Mouse (Mus musculus) hindbrain, embryonic 14.5 days (tissue): ENCODE measurements around the gene Olfr699. TPM values are rescaled to one million over a fixed set of nuclear protein-coding genes. Genes with fewer than 3 reads are reported as not detected.

Experiments used
- ATAC-seq: fragments of 200-750 bp; cut with Nextera tagmentation; 2 replicates; pipeline ENCODE4 v1.8.0; 2017; ENCODE audit warnings: moderate number of reproducible peaks, mild to moderate bottlenecking, moderate TSS enrichment, moderate library complexity; ENCODE audit not compliant: low FRiP score
- DNase-seq: peaks from one replicate; pipeline ENCODE4 v3.0.0-alpha.2; 2015; ENCODE audit warnings: low spot score
- H3K27ac ChIP-seq: fragments of 300-500 bp; sonication (generic); 2 replicates; pipeline ENCODE4 v1.5.1; 2014; ENCODE audit warnings: mild to moderate bottlenecking, moderate library complexity
- H3K27me3 ChIP-seq: fragments of 300-500 bp; sonication (generic); 2 replicates; pipeline ENCODE4 v1.6.1; 2014; ENCODE audit warnings: mild to moderate bottlenecking, low read length, mixed read lengths; ENCODE audit not compliant: control insufficient read depth, insufficient read depth
- H3K36me3 ChIP-seq: fragments of 300-500 bp; sonication (generic); replicated peaks from 2 replicates; pipeline ENCODE4 v1.6.1; 2014; ENCODE audit not compliant: control insufficient read depth, insufficient read depth
- H3K4me1 ChIP-seq: fragments of 300-500 bp; sonication (generic); replicated peaks from 2 replicates; pipeline ENCODE4 v1.6.1; 2014; ENCODE audit warnings: antibody characterized with exemption, low read length, mixed read lengths; ENCODE audit not compliant: control insufficient read depth, insufficient read depth
- H3K4me2 ChIP-seq: fragments of 300-500 bp; sonication (generic); replicated peaks from 2 replicates; pipeline ENCODE4 v1.6.1; 2014; ENCODE audit warnings: mild to moderate bottlenecking, moderate library complexity
- H3K4me3 ChIP-seq: fragments of 300-500 bp; sonication (generic); replicated peaks from 2 replicates; pipeline ENCODE4 v1.5.1; 2014; ENCODE audit warnings: mild to moderate bottlenecking, low read length
- H3K9ac ChIP-seq: fragments of 300-500 bp; sonication (generic); 2 replicates; pipeline ENCODE4 v1.6.1; 2014
- H3K9me3 ChIP-seq: fragments of 300-500 bp; sonication (generic); 2 replicates; pipeline ENCODE4 v1.6.1; 2016; ENCODE audit warnings: low read length; ENCODE audit not compliant: control insufficient read depth
- WGBS: fragments of 180-500 bp; shearing (Covaris S2); extraction: QIAGEN DNeasy Blood & Tissue Kit; methylation state at CpG from one replicate; pipeline ENCODE4 v1.1.7; 2014; 5-methylcytosine and 5-hydroxymethylcytosine counted together
- polyA plus RNA-seq: library from polyadenylated mRNA; unstranded; fragments of >200 nt; fragmentation: Nextera tagmentation; extraction: Ambion mirVana; gene quantifications from 2 replicates; pipeline ENCODE4 v1.2.1, GENCODE M21; 2014

Gene Olfr699
- polyA plus RNA-seq, 1 experiment from 2014 or later, result not detected

DNA sequence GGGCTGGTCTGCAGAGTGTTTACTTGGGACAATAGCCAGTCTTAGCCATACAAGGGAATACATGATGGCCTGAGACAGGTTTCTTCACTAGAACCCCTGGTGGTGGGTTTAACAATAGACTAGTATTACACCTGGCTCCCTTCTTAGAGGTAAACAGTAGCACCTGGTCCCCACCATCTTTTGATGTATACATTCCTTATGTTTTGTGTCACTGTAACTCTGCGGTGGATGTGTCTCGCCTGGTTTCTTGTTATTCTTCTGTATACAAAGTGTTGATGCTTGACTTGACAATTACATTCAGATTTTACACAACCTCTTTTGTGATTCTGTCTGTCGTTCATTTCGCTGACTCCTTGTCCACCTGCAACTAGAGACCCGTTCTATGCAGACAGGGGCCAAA, 47.2 kb downstream of the Olfr699 start:
- Histone ChIP-seq H3K9ac (no peak overlapping the region), H3K27ac (no peak overlapping the region), H3K27me3 (no peaks in the 10 kb centered on the region), H3K4me3 (no peak overlapping the region), H3K9me3 (no peaks in the 10 kb centered on the region), H3K36me3 (no peaks in the 10 kb centered on the region), H3K4me1 (no peaks in the 10 kb centered on the region), H3K4me2 (no peak overlapping the region)
- DNase-seq (no peak), ATAC-seq (no peak)
- WGBS, result 91% methylated on average over 5 of the region's 5 CpGs

DNA sequence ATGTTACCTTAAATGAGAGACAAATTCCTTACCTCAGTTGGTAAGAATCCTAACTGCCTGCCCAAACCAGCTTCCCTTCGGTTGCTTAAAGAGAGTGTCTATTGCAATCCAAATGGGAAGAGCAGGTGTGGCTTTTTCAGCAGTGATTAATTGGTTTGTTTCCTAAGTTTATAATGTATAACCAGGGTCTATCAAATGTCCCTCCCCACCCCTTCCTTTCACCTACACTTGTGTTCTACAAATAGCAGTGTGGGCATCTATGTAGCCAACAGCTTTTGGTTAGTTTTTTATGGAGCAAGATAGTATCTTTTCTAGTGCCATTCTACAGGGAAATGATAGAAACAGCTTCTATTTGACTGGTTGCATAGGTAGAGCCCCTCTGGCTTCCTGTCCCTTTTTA, 50.7 kb downstream of the Olfr699 start, which contains the start of gene Olfr697:
Olfr697 (minus strand) TSS at position 101 of the 400 bp plus-strand sequence.
- no peak within 1 kb of the TSS for H3K4me3 ChIP-seq
- ATAC-seq (no peak), DNase-seq (no peak)
- H3K27me3 ChIP-seq, result no peaks in the 10 kb centered on the region
- H3K27ac ChIP-seq, result no peak within 1 kb of the TSS
- no peaks in the 10 kb centered on the region for H3K4me1 ChIP-seq
- H3K4me2 ChIP-seq, result no peak within 1 kb of the TSS
- WGBS, result 91% methylated on average over 1 of the region's 1 CpGs
- H3K9ac ChIP-seq, result no peak within 1 kb of the TSS
- H3K36me3 ChIP-seq, result no peaks in the 10 kb centered on the region
- no peaks in the 10 kb centered on the region for H3K9me3 ChIP-seq

Other genes with a start within 250 kb of the Olfr699 start
- gene Olfr693, start 112.6 kb downstream of the Olfr699 start, polyA plus RNA-seq, result not detected in 2 replicates
- not detected in 2 replicates for gene Olfr694, start 101.4 kb downstream of the Olfr699 start, polyA plus RNA-seq
- gene Olfr695, start 76.8 kb downstream of the Olfr699 start, polyA plus RNA-seq, result not detected in 2 replicates
- not detected in 2 replicates for gene Olfr697, start 50.8 kb downstream of the Olfr699 start, polyA plus RNA-seq
- gene Olfr698, start 37.8 kb downstream of the Olfr699 start, polyA plus RNA-seq, result not detected in 2 replicates
- gene Olfr700, start 15.6 kb upstream of the Olfr699 start, polyA plus RNA-seq, result not detected in 2 replicates
- not detected in 2 replicates for gene Olfr701, start 20.9 kb upstream of the Olfr699 start, polyA plus RNA-seq
- gene Olfr702, start 40.7 kb upstream of the Olfr699 start, polyA plus RNA-seq, result not detected in 2 replicates
- not detected in 2 replicates for gene Olfr703, start 50.2 kb upstream of the Olfr699 start, polyA plus RNA-seq
- not detected in 2 replicates for gene Olfr704, start 70.0 kb upstream of the Olfr699 start, polyA plus RNA-seq
- not detected in 2 replicates for gene Olfr705, start 83.7 kb upstream of the Olfr699 start, polyA plus RNA-seq
- gene Olfr706, start 95.0 kb upstream of the Olfr699 start, polyA plus RNA-seq, result not detected in 2 replicates
- gene Olfr707, start 108.0 kb upstream of the Olfr699 start, polyA plus RNA-seq, result not detected in 2 replicates
- not detected in 2 replicates for gene Olfr1532-ps1, start 114.8 kb upstream of the Olfr699 start, polyA plus RNA-seq
- gene Olfr709-ps1, start 139.0 kb upstream of the Olfr699 start, polyA plus RNA-seq, result not detected in 2 replicates
- gene Olfr710, start 155.1 kb upstream of the Olfr699 start, polyA plus RNA-seq, result not detected in 2 replicates
- not detected in 2 replicates for gene Olfr6, start 170.7 kb upstream of the Olfr699 start, polyA plus RNA-seq
- not detected in 2 replicates for gene Olfr711, start 182.3 kb upstream of the Olfr699 start, polyA plus RNA-seq
- gene Olfr2, start 212.9 kb upstream of the Olfr699 start, polyA plus RNA-seq, result not detected in 2 replicates
- gene Olfr713, start 238.0 kb upstream of the Olfr699 start, polyA plus RNA-seq, result not detected in 2 replicates